In genomic region chr1:166001121-166001903, GRCm38 (mm10) we compare ENCODE assay signal across 8 mouse cellular contexts. TPM values are rescaled to one million over a fixed set of nuclear protein-coding genes. Genes with fewer than 3 reads are reported as not detected.
DNase-seq lines count a peak whose midpoint lies in the region; ATAC-seq and TF ChIP-seq lines count a peak whose summit lies in the region.

No protein-coding gene starts in this region.

- TF ChIP-seq CTCF in MEL (IDR thresholded peaks at IDR 0.05 in 2 of 3, conservative IDR thresholded peaks at IDR 0.05 in 1 of 3; ENCODE audit: control insufficient read depth in 1 of 3, insufficient read depth in 1 of 3, low read depth in 2 of 3, low read length in 3 of 3, poor library complexity in 1 of 3, severe bottlenecking in 1 of 3) = no peak
- no peak for TF ChIP-seq CTCF in forebrain, postnatal 0 days (IDR thresholded peaks at IDR 0.05; ENCODE audit: low read depth)

- H3K4me2 ChIP-seq in forebrain, postnatal 0 days (ENCODE audit: low read depth) = peak overlapping the region; percentile 83

- no peaks in the 10 kb centered on the region for H3K9me3 ChIP-seq in MEL (replicated peaks; ENCODE audit: insufficient read depth, low read length)
- H3K9me3 ChIP-seq in forebrain, postnatal 0 days (ENCODE audit: low read length) = no peaks in the 10 kb centered on the region

- peak overlapping the region; percentile 62 for H3K27ac ChIP-seq in MEL (ENCODE audit: control insufficient read depth, low read depth, low read length)
- H3K27ac ChIP-seq in forebrain, postnatal 0 days (ENCODE audit: low read depth, low read length) = peak overlapping the region; percentile 96

- no peak for TF ChIP-seq EP300 in MEL (IDR thresholded peaks at IDR 0.05; ENCODE audit: low read depth in 1 of 2, low read length in 2 of 2)

- H3K36me3 ChIP-seq in MEL (ENCODE audit: control insufficient read depth in 1 of 2, insufficient read depth in 2 of 2, low read length in 2 of 2) = peaks cover 0 to 13% of the 10 kb centered on the region in 2 experiments; a peak in 2 of 4 replicates
- no peaks in the 10 kb centered on the region for H3K36me3 ChIP-seq in forebrain, postnatal 0 days (ENCODE audit: insufficient read depth)

- peaks cover 20% of the 10 kb centered on the region for H3K79me2 ChIP-seq in MEL (ENCODE audit: control insufficient read depth, insufficient read depth, low read length, poor library complexity)

- peak overlapping the region; percentile 81 to 97 for H3K4me3 ChIP-seq in MEL (ENCODE audit: control insufficient read depth in 1 of 2, insufficient read depth in 1 of 2, low read depth in 2 of 2, low read length in 2 of 2)
- peak overlapping the region; percentile 97 for H3K4me3 ChIP-seq in forebrain, postnatal 0 days (ENCODE audit: low read depth, low read length)

- no peak for TF ChIP-seq RAD21 in MEL (IDR thresholded peaks at IDR 0.05; ENCODE audit: low read depth, low read length)

- WGBS in forebrain, postnatal 0 days = under 1% methylated on average over 47 of the region's 48 CpGs

- peak; percentile 85 for DNase-seq in MEL (ENCODE audit: low read depth, low spot score)
- DNase-seq in cerebellum, adult 18-20 months = peak; percentile 32 to 68
- peak; percentile 68 for DNase-seq in forebrain, postnatal 0 days
- peak; percentile 38 to 53 for DNase-seq in layer of hippocampus, postnatal 10 days (ENCODE audit: low spot score in 2 of 2)
- peak; percentile 31 for DNase-seq in lung, postnatal 14 days
- DNase-seq in ovary, postnatal 36 days (ENCODE audit: low spot score) = peak; percentile 40
- DNase-seq in thymus, postnatal 25 days = peak; percentile 60

- peaks cover 3 to 9% of the 10 kb centered on the region in 2 experiments; a peak in 3 of 4 replicates for H3K4me1 ChIP-seq in MEL (ENCODE audit: control insufficient read depth in 1 of 2, insufficient read depth in 2 of 2, low read length in 2 of 2)
- H3K4me1 ChIP-seq in forebrain, postnatal 0 days (ENCODE audit: insufficient read depth) = peaks cover 8% of the 10 kb centered on the region; the same call in 1 of the 2 replicates

- peak in 1 of 2 experiments; percentile 57; a peak in 2 of 4 replicates for TF ChIP-seq POLR2A in MEL (IDR thresholded peaks at IDR 0.05; ENCODE audit: control insufficient read depth in 1 of 2, insufficient read depth in 1 of 2, low read depth in 1 of 2, low read length in 2 of 2, poor library complexity in 1 of 2)

- no peaks in the 10 kb centered on the region for H3K27me3 ChIP-seq in MEL (ENCODE audit: control insufficient read depth in 1 of 2, insufficient read depth in 2 of 2, low read length in 2 of 2)
- no peaks in the 10 kb centered on the region for H3K27me3 ChIP-seq in forebrain, postnatal 0 days (ENCODE audit: insufficient read depth, low read length)

- peak; percentile 10 for ATAC-seq in forebrain, postnatal 0 days
- ATAC-seq in hematopoietic stem cell, adult 5-6 weeks (replicated peaks in 1 of 2; ENCODE audit: insufficient read depth in 1 of 2, low FRiP score in 2 of 2, low TSS enrichment in 1 of 2, low read depth in 1 of 2, poor library complexity in 2 of 2, severe bottlenecking in 2 of 2) = peak; percentile 2 to 13; a peak in 2 of 4 replicates

- H3K9ac ChIP-seq in MEL (ENCODE audit: control insufficient read depth, low read depth, low read length, poor library complexity, severe bottlenecking) = peak overlapping the region; percentile 87
- H3K9ac ChIP-seq in forebrain, postnatal 0 days = peak overlapping the region; percentile 94

TF ChIP-seq in MEL, 35 proteins besides CTCF, POLR2A, EP300 and RAD21:
- TF ChIP-seq USF1 (IDR thresholded peaks at IDR 0.05; ENCODE audit: low read depth, low read length) (no peak), POLR2AphosphoS5 (IDR thresholded peaks at IDR 0.05; ENCODE audit: borderline replicate concordance, low read depth, low read length) (no peak), MEF2A (IDR thresholded peaks at IDR 0.05; ENCODE audit: extremely low read depth, insufficient replicate concordance, low read depth, low read length, poor library complexity, severe bottlenecking) (no peak), CHD1 (IDR thresholded peaks at IDR 0.05; ENCODE audit: low read depth, low read length) (0 out of 2 replicates have a peak, but pooled peaks have one; percentile 68), CHD2 (IDR thresholded peaks at IDR 0.05; ENCODE audit: low read length) (no peak), NELFE (IDR thresholded peaks at IDR 0.05; ENCODE audit: low read depth, low read length) (peak; percentile 53), JUND (IDR thresholded peaks at IDR 0.05; ENCODE audit: low read depth, low read length) (no peak), TCF12 (IDR thresholded peaks at IDR 0.05; ENCODE audit: low read depth, low read length) (0 out of 2 replicates have a peak, but pooled peaks have one; percentile 14), MXI1 (IDR thresholded peaks at IDR 0.05; ENCODE audit: low read depth, low read length) (peak; percentile 93), BHLHE40 (IDR thresholded peaks at IDR 0.05; ENCODE audit: borderline replicate concordance, low read depth, low read length) (no peak), NRF1 (IDR thresholded peaks at IDR 0.05; ENCODE audit: insufficient read depth, low read depth, low read length, poor library complexity, severe bottlenecking) (peak; percentile 19; the same call in 1 of the 2 replicates), MYC (IDR thresholded peaks at IDR 0.05; ENCODE audit: low read depth, low read length) (no peak; the same call in 1 of the 2 replicates), HCFC1 (IDR thresholded peaks at IDR 0.05; ENCODE audit: low read depth, low read length) (0 out of 2 replicates have a peak, but pooled peaks have one; percentile 49), SMC3 (IDR thresholded peaks at IDR 0.05; ENCODE audit: low read depth, low read length) (no peak), ETS1 (IDR thresholded peaks at IDR 0.05; ENCODE audit: low read depth, low read length) (peak; percentile 20; the same call in 1 of the 2 replicates), KAT2A (conservative IDR thresholded peaks at IDR 0.05; ENCODE audit: low read depth, low read length) (no peak), GATA1 (IDR thresholded peaks at IDR 0.05; ENCODE audit: low read depth, low read length) (no peak), POLR2AphosphoS2 (IDR thresholded peaks at IDR 0.05; ENCODE audit: low read length) (peak; percentile 32; the same call in 1 of the 2 replicates), ZNF384 (IDR thresholded peaks at IDR 0.05; ENCODE audit: low read depth, low read length) (no peak), ZMIZ1 (IDR thresholded peaks at IDR 0.05; ENCODE audit: low read depth, low read length) (0 out of 2 replicates have a peak, but pooled peaks have one; percentile 66), MAX (IDR thresholded peaks at IDR 0.05; ENCODE audit: low read length) (peak; percentile 95), TBP (IDR thresholded peaks at IDR 0.05; ENCODE audit: low read depth, low read length) (peak; percentile 47), RCOR1 (IDR thresholded peaks at IDR 0.05; ENCODE audit: low read depth, low read length) (no peak), ZC3H11A (IDR thresholded peaks at IDR 0.05; ENCODE audit: low read depth, low read length) (no peak), MAZ (IDR thresholded peaks at IDR 0.05; ENCODE audit: low read depth, low read length) (0 out of 2 replicates have a peak, but pooled peaks have one; percentile 56), SIN3A (IDR thresholded peaks at IDR 0.05; ENCODE audit: low read length) (peak; percentile 99), GABPA (IDR thresholded peaks at IDR 0.05; ENCODE audit: low read depth, low read length) (no peak), TAL1 (IDR thresholded peaks at IDR 0.05; ENCODE audit: low read length) (no peak), UBTF (IDR thresholded peaks at IDR 0.05; ENCODE audit: borderline replicate concordance, insufficient read depth, low read depth, low read length) (no peak), E2F4 (IDR thresholded peaks at IDR 0.05; ENCODE audit: borderline replicate concordance, low read depth, low read length) (no peak), MYB (IDR thresholded peaks at IDR 0.05; ENCODE audit: low read depth, low read length) (no peak), ELF1 (IDR thresholded peaks at IDR 0.05; ENCODE audit: low read depth, low read length) (no peak), ZKSCAN1 (IDR thresholded peaks at IDR 0.05; ENCODE audit: low read depth, low read length) (no peak), USF2 (IDR thresholded peaks at IDR 0.05; ENCODE audit: borderline replicate concordance in 1 of 2, insufficient read depth in 1 of 2, low read depth in 1 of 2, low read length in 2 of 2) (no peak), MAFK (IDR thresholded peaks at IDR 0.05; ENCODE audit: borderline replicate concordance, low read depth, low read length) (no peak)

RNA-seq across cellular contexts. Expression of gene Pou2f1, which starts 1.2 kb away (rescaled TPM):
- 4.6 and 6.8 TPM in 2 replicates for total RNA-seq in MEL (2012; rRNA removed)
- 10 to 100 TPM in 1 of 2 experiments, not detected in 1; 10.2 TPM for polyA plus RNA-seq in MEL (2012; ENCODE audit: insufficient read depth in 1 of 2, insufficient read length in 2 of 2, low read depth in 1 of 2, low replicate concordance in 2 of 2, missing spikeins in 1 of 2)
- total RNA-seq in forebrain, postnatal 0 days (2014; rRNA removed) = 14.3 and 22.2 TPM in 2 replicates
- 11.1 and 16.7 TPM in 2 replicates for polyA plus RNA-seq in forebrain, postnatal 0 days (2015; fragmentation: Nextera tagmentation; extraction: Ambion mirVana)
- total RNA-seq in hematopoietic stem cell, adult 5-6 weeks (2017) = 22.8 and 24.2 TPM in 2 replicates
- total RNA-seq in layer of hippocampus, postnatal 10 days (2021) = 10 to 100 TPM; 18.6 to 22.2 TPM

Comparison
In these comparisons a context has a peak if more than half of its experiments do, and no peak if none do; other contexts are left out.
1. Peak in every context shown above with its lines: DNase-seq, ATAC-seq, H3K4me3 ChIP-seq and H3K27ac ChIP-seq.
2. DNase-seq: peak in every context shown above with its lines; median percentile 85 in MEL; 68 in forebrain, postnatal 0 days; 60 in thymus, postnatal 25 days; 50 in cerebellum, adult 18-20 months; 46 in layer of hippocampus, postnatal 10 days; 40 in ovary, postnatal 36 days; 31 in lung, postnatal 14 days.